Mouse (Mus musculus) lung, embryonic 15.5 days (tissue): ENCODE data around the gene Manba. TPM values are rescaled to one million over a fixed set of nuclear protein-coding genes. Genes with fewer than 3 reads are reported as not detected.

Experiments used
- ATAC-seq: fragments of 200-750 bp; cut with Nextera tagmentation; 2 replicates; pipeline ENCODE4 v1.8.0; 2017; ENCODE audit warnings: moderate number of reproducible peaks, borderline replicate concordance; ENCODE audit not compliant: low FRiP score, low TSS enrichment; ENCODE audit errors: extremely low read depth
- H3K27ac ChIP-seq: fragments of 300-500 bp; sonication (generic); 2 replicates; pipeline ENCODE4 v1.5.1; 2015; ENCODE audit warnings: moderate library complexity, mild to moderate bottlenecking, inconsistent platforms
- H3K27me3 ChIP-seq: fragments of 300-500 bp; sonication (generic); 2 replicates; pipeline ENCODE4 v1.6.1; 2015; ENCODE audit warnings: inconsistent platforms
- H3K36me3 ChIP-seq: fragments of 300-500 bp; sonication (generic); 2 replicates; pipeline ENCODE4 v1.6.1; 2015; ENCODE audit warnings: inconsistent platforms
- H3K4me1 ChIP-seq: fragments of 300-500 bp; sonication (generic); 2 replicates; pipeline ENCODE4 v1.6.1; 2015; ENCODE audit warnings: inconsistent platforms
- H3K4me2 ChIP-seq: fragments of 300-500 bp; sonication (generic); 2 replicates; pipeline ENCODE4 v1.6.1; 2015; ENCODE audit warnings: inconsistent platforms, mild to moderate bottlenecking, moderate library complexity
- H3K4me3 ChIP-seq: fragments of 300-500 bp; sonication (generic); 2 replicates; pipeline ENCODE4 v1.5.1; 2015; ENCODE audit warnings: mild to moderate bottlenecking, inconsistent platforms
- H3K9ac ChIP-seq: fragments of 300-500 bp; sonication (generic); 2 replicates; pipeline ENCODE4 v1.6.1; 2015; ENCODE audit warnings: inconsistent platforms
- H3K9me3 ChIP-seq: fragments of 300-500 bp; sonication (generic); 2 replicates; pipeline ENCODE4 v1.6.1; 2016; ENCODE audit warnings: inconsistent platforms
- WGBS: fragments of 180-500 bp; shearing (Covaris S2); methylation state at CpG from one replicate; pipeline ENCODE4 v1.1.7; 2015; 5-methylcytosine and 5-hydroxymethylcytosine counted together
- polyA plus RNA-seq: library from polyadenylated mRNA; unstranded; fragments of >200 nt; fragmentation: Nextera tagmentation; extraction: Ambion mirVana; gene quantifications from 2 replicates; pipeline ENCODE4 v1.2.1, GENCODE M21; 2015

The Manba gene
- polyA plus RNA-seq, 1 experiment from 2014 or later: 10.8 TPM

DNA sequence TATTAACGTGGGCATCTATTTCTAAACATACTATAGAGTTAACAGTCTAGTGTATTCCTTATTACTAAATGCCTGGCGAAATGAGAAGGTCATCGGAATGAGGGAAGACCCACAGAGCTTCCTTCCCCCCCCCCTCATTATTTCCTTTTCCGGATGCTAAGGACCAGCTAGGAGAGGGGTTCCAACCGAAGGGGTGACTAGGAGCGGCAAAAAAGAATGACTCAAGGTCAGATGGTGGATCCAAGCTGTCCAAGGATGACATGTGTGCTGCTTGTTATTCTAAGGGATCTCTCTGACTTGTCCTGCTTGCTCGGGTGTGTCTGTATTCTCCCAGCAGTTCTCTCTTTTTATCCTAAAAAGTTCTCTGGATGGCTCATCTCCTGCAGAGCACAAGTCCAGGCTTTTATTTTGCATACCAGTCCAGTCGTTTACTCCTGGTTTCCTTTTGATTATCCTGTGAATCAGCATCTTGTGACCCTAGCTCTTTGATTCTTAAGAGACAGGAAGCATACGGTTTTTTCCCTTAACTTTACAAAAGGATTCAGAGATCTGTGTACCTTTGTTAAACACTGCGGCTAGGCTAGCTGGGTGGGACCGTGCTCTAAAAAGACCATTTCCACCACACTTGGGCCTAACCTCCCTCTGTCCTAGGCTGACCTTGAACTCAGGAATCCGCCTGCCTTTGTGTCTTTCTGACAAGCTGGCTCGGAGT is 61.0 kb downstream of the Manba start:
- H3K27ac ChIP-seq: 0 out of 2 replicates have a peak overlapping the region, but pooled peaks have one; percentile 8

DNA sequence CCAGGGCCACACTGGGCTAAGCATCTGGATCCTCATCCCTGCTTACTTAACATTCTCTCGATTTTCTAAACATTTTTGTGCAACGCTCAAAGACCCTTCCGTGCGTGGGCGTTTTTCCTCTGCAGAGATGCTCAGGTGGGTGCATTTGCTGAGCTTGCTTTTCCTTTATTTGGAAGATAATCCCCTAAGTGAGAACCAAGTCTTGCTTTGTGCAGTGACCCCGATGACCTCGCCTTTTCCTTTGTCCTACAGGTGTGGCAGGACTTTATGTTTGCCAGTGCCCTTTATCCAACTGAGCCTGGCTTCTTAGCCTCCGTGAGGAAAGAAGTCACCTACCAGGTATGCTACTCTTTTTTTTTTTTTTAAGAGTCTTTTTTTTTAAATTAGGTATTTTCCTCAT is 61.9 kb downstream of the Manba start:
- no peak for ATAC-seq
- 0 out of 2 replicates have a peak overlapping the region, but pooled peaks have one; percentile 8 for H3K27ac ChIP-seq
- no peak overlapping the region for H3K9ac ChIP-seq
- no peak overlapping the region for H3K4me3 ChIP-seq
- 84% methylated on average over 8 of the region's 8 CpGs for WGBS
- H3K4me2 ChIP-seq: no peak overlapping the region
- H3K27me3 ChIP-seq: no peaks in the 10 kb centered on the region
- H3K36me3 ChIP-seq: no peaks in the 10 kb centered on the region
- H3K4me1 ChIP-seq: no peaks in the 10 kb centered on the region
- no peaks in the 10 kb centered on the region for H3K9me3 ChIP-seq

More for the DNA sequence above, 61.0 kb downstream of the Manba start:
- H3K9ac ChIP-seq: no peak overlapping the region
- no peaks in the 10 kb centered on the region for H3K9me3 ChIP-seq
- H3K4me3 ChIP-seq: no peak overlapping the region
- H3K4me2 ChIP-seq: no peak overlapping the region
- no peaks in the 10 kb centered on the region for H3K4me1 ChIP-seq
- no peaks in the 10 kb centered on the region for H3K36me3 ChIP-seq
- ATAC-seq: no peak
- WGBS: 58% methylated on average over 13 of the region's 13 CpGs
- H3K27me3 ChIP-seq: no peaks in the 10 kb centered on the region

DNA sequence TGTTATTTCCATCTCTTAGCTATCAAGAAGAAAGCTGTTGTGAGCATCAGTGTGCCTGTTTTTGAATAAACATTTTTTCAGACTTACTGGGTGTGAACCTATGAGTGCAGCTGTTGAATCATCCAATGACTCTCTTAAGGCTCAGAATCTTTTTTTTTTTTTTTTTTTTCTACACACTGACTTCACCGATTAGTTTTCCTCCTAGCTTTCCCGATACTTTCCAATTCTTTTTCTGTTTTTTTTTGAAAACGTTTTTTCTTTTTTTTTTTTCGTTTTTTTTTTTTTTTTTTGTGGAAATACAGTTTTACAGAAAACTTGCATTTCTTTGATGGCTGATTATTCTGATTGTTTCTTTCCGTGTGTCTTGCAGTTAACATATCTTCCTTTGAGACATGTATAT is 67.5 kb downstream of the Manba start:
- WGBS: 72% methylated on average over 5 of the region's 5 CpGs
- H3K9me3 ChIP-seq: no peaks in the 10 kb centered on the region
- H3K4me1 ChIP-seq: no peaks in the 10 kb centered on the region
- no peaks in the 10 kb centered on the region for H3K36me3 ChIP-seq
- H3K4me3 ChIP-seq: no peak overlapping the region
- H3K27ac ChIP-seq: no peak overlapping the region
- no peak overlapping the region for H3K9ac ChIP-seq
- H3K27me3 ChIP-seq: no peaks in the 10 kb centered on the region
- no peak for ATAC-seq
- H3K4me2 ChIP-seq: no peak overlapping the region

DNA sequence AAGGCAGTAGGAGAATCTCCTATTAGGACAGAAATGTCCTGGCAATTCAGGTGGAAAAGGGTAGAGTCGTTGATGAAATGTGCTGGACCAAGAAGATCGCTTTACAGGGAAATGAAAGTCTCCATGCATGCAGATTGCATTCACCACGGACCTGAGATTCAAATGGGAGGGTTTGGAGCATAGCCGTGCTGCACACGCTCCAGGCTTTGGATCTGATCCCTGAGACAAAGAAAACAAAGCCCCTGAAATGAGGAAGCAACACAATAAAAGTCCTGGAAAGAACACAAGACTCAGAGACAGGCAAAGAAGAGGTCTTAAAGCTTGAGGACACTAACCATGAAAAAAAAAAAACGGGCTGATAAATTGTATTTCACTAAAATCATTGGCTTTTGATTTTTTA is 69.8 kb downstream of the Manba start:
- H3K9me3 ChIP-seq: no peaks in the 10 kb centered on the region
- no peaks in the 10 kb centered on the region for H3K4me1 ChIP-seq
- no peak for ATAC-seq
- no peak overlapping the region for H3K4me3 ChIP-seq
- H3K9ac ChIP-seq: no peak overlapping the region
- H3K27me3 ChIP-seq: no peaks in the 10 kb centered on the region
- H3K4me2 ChIP-seq: no peak overlapping the region
- no peaks in the 10 kb centered on the region for H3K36me3 ChIP-seq
- no peak overlapping the region for H3K27ac ChIP-seq
- 81% methylated on average over 6 of the region's 6 CpGs for WGBS

DNA sequence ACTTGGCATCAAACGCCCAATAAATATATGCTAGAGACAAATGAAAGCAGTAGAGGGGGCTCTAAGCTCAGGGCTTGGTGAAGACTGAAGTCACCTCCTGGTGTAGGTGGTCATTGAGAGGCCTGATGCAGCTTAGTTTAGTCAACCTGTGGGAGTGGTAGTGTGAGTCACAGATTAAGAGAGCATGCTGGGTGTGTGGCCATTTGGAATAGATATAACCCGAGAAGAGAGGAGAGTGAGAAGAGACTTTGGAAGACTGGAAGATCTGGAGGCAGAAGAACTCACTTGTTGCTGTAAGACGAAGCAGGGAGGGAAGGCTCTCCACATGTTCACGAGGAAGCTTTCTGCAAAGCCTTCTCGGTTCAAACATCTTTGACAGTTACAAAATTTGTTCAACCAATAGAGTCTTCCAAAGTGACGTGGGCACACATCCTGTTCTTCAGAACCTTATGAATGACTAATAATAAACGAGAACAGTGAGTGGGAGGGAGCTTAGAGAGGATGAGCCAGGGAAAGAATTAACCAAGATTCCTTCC is 70.7 kb downstream of the Manba start:
- Histone ChIP-seq H3K9me3 (no peaks in the 10 kb centered on the region), H3K36me3 (no peaks in the 10 kb centered on the region), H3K27me3 (no peaks in the 10 kb centered on the region), H3K9ac (no peak overlapping the region), H3K4me1 (no peaks in the 10 kb centered on the region), H3K4me2 (no peak overlapping the region), H3K27ac (no peak overlapping the region), H3K4me3 (no peak overlapping the region)
- ATAC-seq: no peak
- 64% methylated on average over 7 of the region's 7 CpGs for WGBS

DNA sequence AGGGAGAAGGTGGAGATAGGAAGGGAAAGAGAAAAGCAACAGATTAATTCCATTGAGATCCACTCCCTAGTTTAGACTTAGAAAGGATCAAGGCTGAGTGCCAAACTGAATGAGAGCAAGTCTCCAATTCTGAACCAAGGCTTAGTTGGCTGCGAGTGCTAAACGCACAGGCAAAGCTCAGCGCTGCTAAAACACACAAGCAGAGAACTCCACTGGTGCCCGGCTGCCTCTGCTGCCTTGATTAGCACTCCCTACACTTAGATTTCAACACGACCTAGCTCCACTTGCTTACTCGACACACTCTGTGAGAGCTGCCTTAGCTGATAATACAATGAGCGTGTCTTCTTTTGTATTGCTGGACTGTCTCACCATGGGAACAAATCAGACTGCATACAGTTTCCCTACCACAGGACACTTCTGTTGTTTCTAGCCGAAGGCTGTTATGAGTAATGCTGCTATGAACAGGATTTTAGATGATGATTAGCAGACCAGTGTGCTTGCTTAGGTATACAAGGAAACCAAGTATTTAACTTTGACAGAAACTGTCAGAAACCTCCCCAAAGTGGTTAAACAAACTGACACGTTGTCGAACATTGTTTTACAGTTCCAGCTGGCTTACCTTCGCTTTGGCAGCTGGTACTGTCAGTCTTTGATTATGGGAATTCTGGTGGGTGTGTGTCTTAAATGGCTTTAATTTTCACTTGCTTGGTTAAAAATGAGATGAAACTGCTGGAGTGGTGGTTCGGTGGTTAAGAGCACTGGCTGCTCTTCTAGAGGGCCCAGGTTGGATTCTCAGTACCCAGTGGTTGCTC is 71.6 kb downstream of the Manba start:
- Histone ChIP-seq H3K4me1 (no peaks in the 10 kb centered on the region), H3K27me3 (no peaks in the 10 kb centered on the region), H3K4me3 (no peak overlapping the region), H3K4me2 (no peak overlapping the region), H3K9me3 (no peaks in the 10 kb centered on the region), H3K36me3 (no peaks in the 10 kb centered on the region), H3K9ac (no peak overlapping the region), H3K27ac (no peak overlapping the region)
- no peak for ATAC-seq
- WGBS: 83% methylated on average over 12 of the region's 12 CpGs

DNA sequence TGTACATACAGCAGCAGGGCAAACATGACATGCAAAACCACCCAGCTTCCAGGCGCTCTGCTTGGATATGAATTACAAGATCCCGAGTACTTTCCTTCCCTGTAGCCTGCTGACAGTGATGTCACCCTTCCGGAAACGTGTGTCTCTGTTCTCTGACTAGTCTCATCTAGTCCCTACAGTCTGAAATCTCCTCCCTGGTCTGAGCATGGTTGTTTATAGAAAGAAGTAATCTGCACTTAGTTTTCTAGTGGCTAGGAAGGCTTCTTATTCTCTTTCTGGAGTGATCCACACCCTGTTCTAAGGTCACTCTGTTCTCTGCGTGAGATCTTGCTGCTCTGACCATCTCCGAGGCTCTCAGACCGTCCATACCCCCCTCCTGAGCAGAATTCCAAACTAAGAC is 76.6 kb downstream of the Manba start:
- H3K9me3 ChIP-seq: no peaks in the 10 kb centered on the region
- H3K4me2 ChIP-seq: no peak overlapping the region
- H3K27me3 ChIP-seq: no peaks in the 10 kb centered on the region
- no peaks in the 10 kb centered on the region for H3K36me3 ChIP-seq
- no peak overlapping the region for H3K4me3 ChIP-seq
- 77% methylated on average over 7 of the region's 7 CpGs for WGBS
- H3K27ac ChIP-seq: no peak overlapping the region
- ATAC-seq: no peak
- H3K4me1 ChIP-seq: no peaks in the 10 kb centered on the region; the same call in 1 of the 2 replicates
- no peak overlapping the region for H3K9ac ChIP-seq

DNA sequence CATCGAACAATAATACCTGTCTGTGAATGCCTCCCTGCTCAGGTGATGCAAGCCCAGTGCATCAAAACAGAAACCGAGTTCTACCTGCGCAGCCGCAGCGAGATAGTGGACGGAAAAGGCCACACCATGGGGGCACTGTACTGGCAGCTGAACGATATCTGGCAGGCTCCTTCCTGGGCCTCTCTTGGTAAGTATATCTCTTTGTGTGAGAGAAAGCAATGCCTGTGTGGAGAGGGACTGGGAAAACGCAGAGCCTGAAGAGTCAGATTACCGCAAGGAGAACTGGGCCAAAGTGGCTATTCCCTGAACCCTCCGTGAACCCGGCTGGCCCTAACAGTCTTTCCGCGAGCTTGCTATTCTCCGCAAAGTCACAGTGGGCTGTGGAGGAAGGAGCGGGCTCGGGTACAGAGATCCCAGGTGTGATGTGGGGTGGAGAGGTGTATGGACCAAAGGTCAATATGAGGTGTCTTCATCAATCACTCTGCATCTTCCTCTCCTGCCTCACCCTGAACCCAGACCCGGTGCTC is 77.8 kb downstream of the Manba start:
- no peak overlapping the region for H3K9ac ChIP-seq
- H3K4me1 ChIP-seq: no peaks in the 10 kb centered on the region; the same call in 1 of the 2 replicates
- ATAC-seq: no peak
- H3K4me3 ChIP-seq: no peak overlapping the region
- WGBS: 74% methylated on average over 17 of the region's 17 CpGs
- H3K36me3 ChIP-seq: no peaks in the 10 kb centered on the region
- H3K27ac ChIP-seq: no peak overlapping the region
- no peak overlapping the region for H3K4me2 ChIP-seq
- no peaks in the 10 kb centered on the region for H3K9me3 ChIP-seq
- no peaks in the 10 kb centered on the region for H3K27me3 ChIP-seq

DNA sequence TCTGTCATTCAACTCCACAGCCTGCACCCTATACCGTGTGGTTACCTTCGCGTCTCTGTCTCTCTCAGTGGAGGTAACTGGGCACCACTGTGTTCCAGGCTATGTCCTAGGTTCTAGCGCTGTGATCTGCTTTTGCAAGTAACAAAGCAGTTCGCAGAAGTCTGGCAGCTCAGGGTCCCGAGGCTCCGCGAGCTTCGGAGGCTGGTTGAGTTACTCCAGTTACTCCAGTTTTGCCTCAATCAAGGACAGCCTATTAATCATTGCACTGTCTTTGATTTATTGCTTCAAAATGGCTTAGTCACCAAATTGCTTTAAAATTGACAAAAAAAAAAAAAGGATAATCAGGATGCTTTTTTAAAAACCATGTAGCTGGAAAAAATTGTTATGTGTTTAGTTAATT is 79.3 kb downstream of the Manba start:
- 77% methylated on average over 9 of the region's 9 CpGs for WGBS
- H3K27ac ChIP-seq: no peak overlapping the region
- H3K9me3 ChIP-seq: no peaks in the 10 kb centered on the region
- H3K27me3 ChIP-seq: no peaks in the 10 kb centered on the region
- H3K9ac ChIP-seq: no peak overlapping the region
- no peaks in the 10 kb centered on the region for H3K36me3 ChIP-seq
- no peak overlapping the region for H3K4me3 ChIP-seq
- ATAC-seq: no peak
- H3K4me2 ChIP-seq: no peak overlapping the region
- H3K4me1 ChIP-seq: no peaks in the 10 kb centered on the region; the same call in 1 of the 2 replicates

DNA sequence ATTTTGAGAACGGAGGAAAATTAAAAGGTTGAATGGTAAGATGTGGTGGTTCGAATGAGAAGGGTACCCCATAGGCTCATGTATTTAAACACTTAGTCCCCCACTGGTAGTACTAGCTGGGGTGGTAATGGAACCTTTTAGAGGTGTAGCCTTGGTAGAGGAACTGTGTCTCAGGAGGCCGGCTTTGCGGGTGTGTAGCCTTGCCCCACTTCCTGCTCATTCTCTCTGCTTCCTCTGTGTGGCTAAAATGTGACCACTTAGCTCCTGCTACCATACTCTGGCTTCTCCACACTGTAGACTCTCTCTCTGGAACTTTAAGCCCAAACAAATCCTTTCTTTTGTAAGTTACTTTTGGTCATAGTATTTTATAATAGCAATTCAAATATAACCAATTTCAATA is 79.9 kb downstream of the Manba start:
- H3K27ac ChIP-seq: no peak overlapping the region
- H3K27me3 ChIP-seq: no peaks in the 10 kb centered on the region
- H3K4me2 ChIP-seq: no peak overlapping the region
- H3K9ac ChIP-seq: no peak overlapping the region
- no peak for ATAC-seq
- no peaks in the 10 kb centered on the region for H3K9me3 ChIP-seq
- no peaks in the 10 kb centered on the region; the same call in 1 of the 2 replicates for H3K4me1 ChIP-seq
- 83% methylated on average over 4 of the region's 4 CpGs for WGBS
- H3K36me3 ChIP-seq: no peaks in the 10 kb centered on the region
- no peak overlapping the region for H3K4me3 ChIP-seq

DNA sequence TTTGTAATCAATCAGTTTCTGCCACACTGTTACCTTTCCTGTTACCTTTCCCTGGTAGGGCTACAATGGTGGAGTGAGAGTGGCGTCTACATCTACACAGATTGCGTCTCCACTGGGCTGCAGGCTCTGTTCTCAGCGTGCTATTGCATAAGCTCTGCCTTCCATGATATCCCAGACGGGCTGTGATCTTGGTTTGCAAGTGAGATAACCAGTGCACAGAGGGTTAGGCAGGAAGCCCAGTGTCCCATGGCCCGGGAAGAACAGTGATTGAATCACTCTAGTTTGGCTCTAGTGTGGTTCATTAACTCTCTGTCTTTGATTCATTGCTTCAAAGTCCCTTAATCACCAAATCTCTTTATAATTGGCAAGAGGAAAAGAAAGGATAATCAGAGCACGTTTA is 82.5 kb downstream of the Manba start:
- Histone ChIP-seq H3K4me3 (no peak overlapping the region), H3K36me3 (no peaks in the 10 kb centered on the region), H3K4me2 (no peak overlapping the region), H3K9ac (no peak overlapping the region), H3K4me1 (peaks cover under 1% of the 10 kb centered on the region; the same call in 1 of the 2 replicates), H3K27me3 (no peaks in the 10 kb centered on the region), H3K27ac (no peak overlapping the region), H3K9me3 (no peaks in the 10 kb centered on the region)
- WGBS: 63% methylated on average over 6 of the region's 6 CpGs
- ATAC-seq: no peak

DNA sequence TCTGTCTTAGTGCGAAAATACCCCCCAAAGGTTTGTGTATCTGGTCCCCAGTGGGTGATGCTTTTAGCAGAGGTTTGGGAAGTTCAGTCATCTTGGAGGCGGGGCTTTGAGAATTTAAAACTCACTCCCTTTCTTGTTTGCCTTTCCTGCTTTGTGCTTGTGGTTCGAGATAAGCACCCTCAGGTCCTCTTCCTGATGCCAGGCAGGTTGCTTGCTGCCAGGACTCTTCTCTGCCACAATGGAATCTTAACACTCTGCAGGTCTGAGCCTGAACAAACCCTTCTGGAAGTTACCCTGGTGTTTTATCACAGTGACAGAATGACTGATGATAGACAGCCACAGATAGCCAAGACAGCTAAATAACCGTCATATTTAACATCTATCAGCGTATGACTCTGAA is 83.2 kb downstream of the Manba start:
- no peak overlapping the region for H3K27ac ChIP-seq
- no peak for ATAC-seq

More for the DNA sequence above, 83.2 kb downstream of the Manba start:
- no peak overlapping the region for H3K9ac ChIP-seq
- peaks cover 8% of the 10 kb centered on the region; the same call in 1 of the 2 replicates for H3K4me1 ChIP-seq
- H3K36me3 ChIP-seq: no peaks in the 10 kb centered on the region
- no peak overlapping the region for H3K4me2 ChIP-seq
- H3K27me3 ChIP-seq: no peaks in the 10 kb centered on the region
- H3K4me3 ChIP-seq: no peak overlapping the region
- no peaks in the 10 kb centered on the region for H3K9me3 ChIP-seq
- 54% methylated on average over 5 of the region's 5 CpGs for WGBS
